Mouse (Mus musculus): ENCODE data around the gene Kcnab2.

DNA sequence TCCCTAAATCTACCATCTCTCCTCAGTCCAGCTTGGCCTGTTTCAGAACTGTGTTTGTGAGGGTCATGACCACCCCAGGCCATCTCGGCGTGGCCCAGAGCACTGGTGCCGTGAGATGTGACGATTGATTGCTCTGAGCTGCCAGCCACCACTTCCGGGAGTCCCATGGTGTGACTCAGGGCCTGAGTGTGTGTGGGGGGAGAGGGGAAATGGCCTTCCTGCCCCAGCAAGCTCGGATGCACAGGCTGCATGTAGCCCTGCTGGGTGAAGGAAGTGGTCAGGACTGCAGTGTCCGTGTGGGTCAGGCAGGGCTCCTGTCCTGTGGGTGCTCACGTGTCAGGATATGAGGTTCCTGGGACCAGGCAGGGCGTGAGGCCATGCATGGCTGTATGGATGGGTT is 115.5 kb downstream of the Kcnab2 start:
- TF ChIP-seq CTCF (IDR thresholded peaks at IDR 0.05; ENCODE audit: borderline replicate concordance, insufficient read depth, low read depth, low read length): no peak
- TF ChIP-seq POLR2A (IDR thresholded peaks at IDR 0.05; ENCODE audit: borderline replicate concordance, insufficient read depth, low read length): no peak
